Mouse (Mus musculus): ENCODE data around the gene Il1f6.
"Not testable (repeated sequence)": the region's sequence is repeated elsewhere in the genome, so short reads cannot be mapped to it uniquely, and the experiment has no call there.

Il1f6 gene

GRCm38 (mm10) chr2:24215118-24215517 lies at the start of gene Il1f6:
Il1f6 (plus strand) TSS chr2:24215418.
- no peak for DNase-seq (ENCODE audit: low read depth)

GRCm38 (mm10) chr2:24181683-24182331 lies 33.4 kb upstream of the Il1f6 start:
- DNase-seq (ENCODE audit: low read depth), result peak; percentile 31

GRCm38 (mm10) chr2:24182423-24183147 lies 32.6 kb upstream of the Il1f6 start:
- DNase-seq (ENCODE audit: low read depth), result not testable (repeated sequence)

- not testable (repeated sequence) for DNase-seq (ENCODE audit: low read depth)
Measured at GRCm38 (mm10) chr2:24184092-24184491, 31.1 kb upstream of the Il1f6 start.

- DNase-seq (ENCODE audit: low read depth), result no peak
Measured at GRCm38 (mm10) chr2:24186176-24186575, 29.0 kb upstream of the Il1f6 start, which contains the start of gene Il1f9. Il1f9 (plus strand) TSS chr2:24186476.

- DNase-seq (ENCODE audit: low read depth), result no peak
Measured at GRCm38 (mm10) chr2:24187585-24187984, 27.6 kb upstream of the Il1f6 start.

- DNase-seq (ENCODE audit: low read depth), result no peak
Measured at GRCm38 (mm10) chr2:24188189-24188588, 27.0 kb upstream of the Il1f6 start.

GRCm38 (mm10) chr2:24227191-24227590 lies 12.0 kb downstream of the Il1f6 start:
- DNase-seq (ENCODE audit: low read depth), result no peak

GRCm38 (mm10) chr2:24267503-24267902 lies 52.3 kb downstream of the Il1f6 start:
- DNase-seq (ENCODE audit: low read depth), result no peak

GRCm38 (mm10) chr2:24273619-24274018 lies 58.4 kb downstream of the Il1f6 start:
- DNase-seq (ENCODE audit: low read depth), result no peak

- DNase-seq (ENCODE audit: low read depth), result no peak
Measured at GRCm38 (mm10) chr2:24275146-24275545, 59.9 kb downstream of the Il1f6 start.
